Mouse (Mus musculus): ENCODE data around the gene Slc25a10.

DNA sequence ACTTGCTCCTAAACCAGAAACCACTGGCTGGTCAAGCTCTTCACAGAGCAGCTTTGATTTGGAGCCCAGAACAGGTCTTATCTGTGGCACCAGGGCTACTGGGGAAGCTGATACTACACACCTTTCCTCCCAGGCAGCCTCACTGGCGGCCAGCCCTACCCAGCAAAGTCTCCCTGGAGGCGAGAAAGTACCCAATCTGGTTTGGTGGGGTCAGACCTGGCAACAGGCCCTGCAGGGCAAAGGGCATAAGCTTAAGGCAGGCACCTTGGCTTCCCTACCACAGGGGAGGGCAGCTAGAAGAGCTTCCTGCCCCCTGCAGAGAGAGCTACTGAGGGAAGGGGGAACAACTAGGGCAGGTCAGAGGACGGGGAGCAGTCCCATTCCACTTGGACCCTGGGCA, 8.7 kb downstream of the Slc25a10 start:
- TF ChIP-seq CTCF (IDR thresholded peaks at IDR 0.05; ENCODE audit: low read depth, low read length) (0 out of 2 replicates have a peak, but pooled peaks have one; percentile 12), POLR2A (IDR thresholded peaks at IDR 0.05; ENCODE audit: extremely low read depth, insufficient read depth, low read length) (0 out of 2 replicates have a peak, but pooled peaks have one; percentile 24)

Measured in liver, adult 2 months (tissue).